Mouse (Mus musculus) CH12.LX (cell line): ENCODE measurements around the gene Ap2a2. TPM values are rescaled to one million over a fixed set of nuclear protein-coding genes. Genes with fewer than 3 reads are reported as not detected.

ENCODE experiments used
- DNase-seq: peaks from one replicate; pipeline ENCODE4 v3.0.0-alpha.2; 2013; ENCODE audit errors: extremely low read depth
- H3K27ac ChIP-seq: 2 replicates; pipeline ENCODE4 v1.5.1; 2012; ENCODE audit warnings: low read depth, mild to moderate bottlenecking, control low read depth, moderate library complexity; ENCODE audit not compliant: insufficient read depth
- H3K27me3 ChIP-seq: replicated peaks from 2 replicates; pipeline ENCODE3; 2012; ENCODE audit warnings: inconsistent platforms
- H3K36me3 ChIP-seq, 2 experiments: replicated peaks in 1 of 2; 2 replicates each; pipeline versions ENCODE3 to v1.6.1; 2012; ENCODE audit warnings: inconsistent platforms in 1 of 2, low read length in 1 of 2, mild to moderate bottlenecking in 1 of 2, mixed read lengths in 1 of 2, moderate library complexity in 1 of 2; ENCODE audit not compliant: control insufficient read depth in 1 of 2, insufficient read depth in 1 of 2
- H3K4me1 ChIP-seq, 2 experiments: 2 replicates each; pipeline ENCODE4 v1.6.1; 2012; ENCODE audit warnings: inconsistent platforms in 1 of 2, moderate library complexity in 1 of 2; ENCODE audit not compliant: insufficient read depth in 2 of 2, control insufficient read depth in 1 of 2
- H3K4me2 ChIP-seq: 2 replicates; pipeline ENCODE4 v1.6.1; 2012; ENCODE audit warnings: low read depth, mild to moderate bottlenecking, control low read depth; ENCODE audit not compliant: poor library complexity, insufficient read depth, severe bottlenecking
- H3K4me3 ChIP-seq, 3 experiments: fragments of 150-350 bp in 1 of 3; sonication (generic) in 1 of 3; replicated peaks in 1 of 3; 2 replicates each; pipeline versions ENCODE3 to v1.5.1; 2011 to 2012; ENCODE audit warnings: low read depth in 2 of 3, low read length in 2 of 3, mild to moderate bottlenecking in 2 of 3, moderate library complexity in 2 of 3, control low read depth in 1 of 3, improper control_type of control experiment in 1 of 3, inconsistent platforms in 1 of 3, mixed read lengths in 1 of 3; ENCODE audit not compliant: poor library complexity in 1 of 3
- H3K79me2 ChIP-seq: replicated peaks from 2 replicates; pipeline ENCODE4 v1.6.1; 2012; ENCODE audit warnings: mild to moderate bottlenecking, moderate library complexity; ENCODE audit not compliant: control insufficient read depth, poor library complexity, insufficient read depth, severe bottlenecking; ENCODE audit errors: extremely low read depth
- H3K9ac ChIP-seq: 2 replicates; pipeline ENCODE4 v1.6.1; 2012; ENCODE audit warnings: low read depth, mild to moderate bottlenecking, control low read depth, moderate library complexity; ENCODE audit not compliant: insufficient read depth
- H3K9me3 ChIP-seq: replicated peaks from 2 replicates; pipeline ENCODE3; 2012; ENCODE audit warnings: low read length, inconsistent platforms, mixed read lengths
- CHD2 ChIP-seq: IDR thresholded peaks from 2 replicates; pipeline ENCODE4 v1.6.1; 2011; ENCODE audit warnings: low read length, improper control_type of control experiment
- E2F4 ChIP-seq: IDR thresholded peaks from 2 replicates; pipeline ENCODE4 v1.6.1; 2011; ENCODE audit warnings: low read depth, low read length, improper control_type of control experiment; ENCODE audit not compliant: insufficient replicate concordance
- ELF1 ChIP-seq: IDR thresholded peaks from 2 replicates; pipeline ENCODE4 v1.6.1; 2014; ENCODE audit warnings: low read depth, mild to moderate bottlenecking, inconsistent platforms, low read length, improper control_type of control experiment
- HCFC1 ChIP-seq: IDR thresholded peaks from 2 replicates; pipeline ENCODE4 v1.6.1; 2012; ENCODE audit warnings: low read depth, mild to moderate bottlenecking, inconsistent platforms, low read length, improper control_type of control experiment
- IRF4 ChIP-seq: IDR thresholded peaks from 2 replicates; pipeline ENCODE4 v1.6.1; 2014; ENCODE audit warnings: low read depth, mild to moderate bottlenecking, inconsistent platforms, low read length, improper control_type of control experiment
- JUND ChIP-seq: conservative IDR thresholded peaks from 2 replicates; pipeline ENCODE4 v1.6.1; 2011; ENCODE audit warnings: low read depth, low read length, improper control_type of control experiment
- MAFK ChIP-seq: IDR thresholded peaks from 2 replicates; pipeline ENCODE4 v1.6.1; 2011; ENCODE audit warnings: low read length, improper control_type of control experiment; ENCODE audit not compliant: insufficient replicate concordance
- MAX ChIP-seq: IDR thresholded peaks from 2 replicates; pipeline ENCODE4 v1.6.1; 2011; ENCODE audit warnings: low read length, improper control_type of control experiment
- MAZ ChIP-seq: IDR thresholded peaks from 2 replicates; pipeline ENCODE4 v1.6.1; 2012; ENCODE audit warnings: low read depth, mild to moderate bottlenecking, inconsistent platforms, low read length, improper control_type of control experiment, moderate library complexity
- MXI1 ChIP-seq: IDR thresholded peaks from 2 replicates; pipeline ENCODE4 v1.6.1; 2011; ENCODE audit warnings: mild to moderate bottlenecking, low read depth, low read length, improper control_type of control experiment
- MYC ChIP-seq: IDR thresholded peaks from 2 replicates; pipeline ENCODE4 v1.6.1; 2011; ENCODE audit warnings: low read depth, mild to moderate bottlenecking, improper control_type of control experiment, low read length
- POLR2A ChIP-seq: IDR thresholded peaks from 2 replicates; pipeline ENCODE4 v1.6.1; 2011; ENCODE audit warnings: low read depth, mild to moderate bottlenecking, improper control_type of control experiment, low read length
- POLR2AphosphoS2 ChIP-seq: IDR thresholded peaks from 2 replicates; pipeline ENCODE4 v1.6.1; 2011; ENCODE audit warnings: low read depth, low read length, improper control_type of control experiment
- RAD21 ChIP-seq: IDR thresholded peaks from 2 replicates; pipeline ENCODE4 v1.6.1; 2011; ENCODE audit warnings: low read depth, mild to moderate bottlenecking, low read length, improper control_type of control experiment, moderate library complexity
- SMC3 ChIP-seq: IDR thresholded peaks from 2 replicates; pipeline ENCODE4 v1.6.1; 2011; ENCODE audit warnings: low read depth, low read length, improper control_type of control experiment
- TCF12 ChIP-seq: IDR thresholded peaks from 2 replicates; pipeline ENCODE4 v1.6.1; 2014; ENCODE audit warnings: low read depth, mild to moderate bottlenecking, inconsistent platforms, low read length, improper control_type of control experiment
- ZC3H11A ChIP-seq: IDR thresholded peaks from 2 replicates; pipeline ENCODE4 v1.6.1; 2012; ENCODE audit warnings: low read depth, mild to moderate bottlenecking, inconsistent platforms, low read length, improper control_type of control experiment
- ZKSCAN1 ChIP-seq: IDR thresholded peaks from 2 replicates; pipeline ENCODE4 v1.6.1; 2012; ENCODE audit warnings: low read depth, inconsistent platforms, low read length, improper control_type of control experiment, borderline replicate concordance
- ZMIZ1 ChIP-seq: IDR thresholded peaks from 2 replicates; pipeline ENCODE4 v1.6.1; 2012; ENCODE audit warnings: low read depth, mild to moderate bottlenecking, inconsistent platforms, low read length, improper control_type of control experiment
- dilution Hi-C: fragments of 300-500 bp; cut with MboI; formaldehyde crosslinking; loops from 2 replicates; pipeline ENCODE4 v1.14.3; 2020; ENCODE audit warnings: low sequenced_read_pairs; ENCODE audit not compliant: extremely low pct_unique_long_range_greater_than_20kb, extremely low pct_ligation_motif_present
- in situ Hi-C: fragments of 300-500 bp; cut with MboI; formaldehyde crosslinking; loops from 3 replicates; pipeline ENCODE4 v1.14.3; 2019; ENCODE audit warnings: low sequenced_read_pairs, low pct_ligation_motif_present, low pct_unique_long_range_greater_than_20kb, mixed read lengths
- polyA plus RNA-seq: library from polyadenylated mRNA; unstranded; fragments of >175 nt; gene quantifications from 2 replicates; pipeline ENCODE4 v1.2.1, GENCODE M21; 2012; ENCODE audit warnings: low read depth; ENCODE audit not compliant: insufficient read length
- total RNA-seq, 2 experiments: library from RNA; depleted of rRNA; stranded (reverse); fragments of 300-350 nt in 1 of 2; fragments of >200 nt in 1 of 2; gene quantifications; 2 replicates each; pipeline ENCODE4 v1.2.3; 2012 to 2014

The Ap2a2 gene
- total and polyA plus RNA-seq, 3 experiments: 30.0 to 50.7 (median 43.1) TPM

DNA sequence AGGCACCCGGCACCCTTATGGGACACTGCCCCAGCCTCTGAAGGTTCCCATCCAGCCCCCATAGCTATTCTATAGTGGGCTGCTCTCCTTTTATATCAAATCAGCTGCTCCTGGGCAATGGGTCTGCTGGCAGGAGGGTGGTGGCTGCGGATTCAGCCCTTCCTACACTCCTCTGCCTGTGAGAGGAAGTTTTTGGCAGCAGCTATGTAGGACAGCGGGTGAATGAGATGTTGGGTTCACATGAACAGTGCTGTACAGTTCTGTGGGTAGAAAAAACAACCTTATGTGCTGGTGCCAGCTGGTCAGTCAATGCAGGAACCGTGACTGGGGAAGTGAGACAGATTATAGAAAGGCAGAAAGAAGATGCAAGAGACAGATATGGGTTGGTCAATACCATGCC lies 116.9 kb downstream of the Ap2a2 start:
- H3K79me2 ChIP-seq: no peaks in the 10 kb centered on the region
- H3K4me2 ChIP-seq: no peak overlapping the region
- DNase-seq: no peak
- H3K36me3 ChIP-seq: no peaks in the 10 kb centered on the region
- no peak overlapping the region for H3K4me3 ChIP-seq
- dilution Hi-C loops (no loop called here), in situ Hi-C loops (no loop called here)
- TF ChIP-seq POLR2AphosphoS2 (no peak), MAX (no peak), IRF4 (no peak), ELF1 (no peak), JUND (no peak), POLR2A (no peak), HCFC1 (no peak), MXI1 (no peak), ZC3H11A (no peak), MAZ (no peak), ZKSCAN1 (no peak), ZMIZ1 (no peak), CHD2 (no peak), MAFK (no peak), RAD21 (no peak), E2F4 (no peak), TCF12 (no peak), MYC (no peak), SMC3 (no peak)
- no peak overlapping the region for H3K9ac ChIP-seq
- peaks cover 5% of the 10 kb centered on the region for H3K9me3 ChIP-seq
- no peak overlapping the region for H3K27ac ChIP-seq
- H3K4me1 ChIP-seq: no peaks in the 10 kb centered on the region
- H3K27me3 ChIP-seq: peaks cover 90% of the 10 kb centered on the region

Other genes with a start within 250 kb of the Ap2a2 start
- gene Deaf1, start 234.5 kb upstream of the Ap2a2 start, total RNA-seq (2012; rRNA removed): 10.0 and 10.7 TPM in 2 replicates
- 3.5 and 5.7 TPM in 2 replicates for gene Deaf1, start 234.5 kb upstream of the Ap2a2 start, total RNA-seq (2014; rRNA removed)
- gene Deaf1, start 234.5 kb upstream of the Ap2a2 start, polyA plus RNA-seq: 31.6 and 37.7 TPM in 2 replicates
- 7.4 and 8.5 TPM in 2 replicates for gene Tmem80, start 234.4 kb upstream of the Ap2a2 start, total RNA-seq (2012; rRNA removed)
- gene Tmem80, start 234.4 kb upstream of the Ap2a2 start, total RNA-seq (2014; rRNA removed): 6.4 and 8.3 TPM in 2 replicates
- 8.2 and 9.9 TPM in 2 replicates for gene Tmem80, start 234.4 kb upstream of the Ap2a2 start, polyA plus RNA-seq
- 0.50 and 1.1 TPM in 2 replicates for gene Eps8l2, start 223.3 kb upstream of the Ap2a2 start, total RNA-seq (2012; rRNA removed)
- not detected in 2 replicates for gene Eps8l2, start 223.3 kb upstream of the Ap2a2 start, total RNA-seq (2014; rRNA removed)
- 0.51 and 0.91 TPM in 2 replicates for gene Eps8l2, start 223.3 kb upstream of the Ap2a2 start, polyA plus RNA-seq
- 188 and 205 TPM in 2 replicates for gene Taldo1, start 170.0 kb upstream of the Ap2a2 start, total RNA-seq (2012; rRNA removed)
- 228 and 237 TPM in 2 replicates for gene Taldo1, start 170.0 kb upstream of the Ap2a2 start, total RNA-seq (2014; rRNA removed)
- 124 and 129 TPM in 2 replicates for gene Taldo1, start 170.0 kb upstream of the Ap2a2 start, polyA plus RNA-seq
- gene Gatd1, start 148.0 kb upstream of the Ap2a2 start, total RNA-seq (2012; rRNA removed): 23.9 and 29.6 TPM in 2 replicates
- 26.4 and 31.4 TPM in 2 replicates for gene Gatd1, start 148.0 kb upstream of the Ap2a2 start, total RNA-seq (2014; rRNA removed)
- 17.6 and 21.2 TPM in 2 replicates for gene Gatd1, start 148.0 kb upstream of the Ap2a2 start, polyA plus RNA-seq
- gene Cend1, start 132.7 kb upstream of the Ap2a2 start, total RNA-seq (2012; rRNA removed): not detected in 2 replicates
- not detected in 2 replicates for gene Cend1, start 132.7 kb upstream of the Ap2a2 start, total RNA-seq (2014; rRNA removed)
- not detected in 2 replicates for gene Cend1, start 132.7 kb upstream of the Ap2a2 start, polyA plus RNA-seq
- 16.1 and 20.8 TPM in 2 replicates for gene Slc25a22, start 124.3 kb upstream of the Ap2a2 start, total RNA-seq (2012; rRNA removed)
- 6.1 and 6.5 TPM in 2 replicates for gene Slc25a22, start 124.3 kb upstream of the Ap2a2 start, total RNA-seq (2014; rRNA removed)
- gene Slc25a22, start 124.3 kb upstream of the Ap2a2 start, polyA plus RNA-seq: 31.5 and 32.1 TPM in 2 replicates
- 7.8 and 9.6 TPM in 2 replicates for gene Pidd1, start 118.1 kb upstream of the Ap2a2 start, total RNA-seq (2012; rRNA removed)
- 5.1 and 5.8 TPM in 2 replicates for gene Pidd1, start 118.1 kb upstream of the Ap2a2 start, total RNA-seq (2014; rRNA removed)
- gene Pidd1, start 118.1 kb upstream of the Ap2a2 start, polyA plus RNA-seq: 21.4 and 24.9 TPM in 2 replicates
- gene Rplp2, start 114.8 kb upstream of the Ap2a2 start, total RNA-seq (2012; rRNA removed): 3,147 and 3,416 TPM in 2 replicates
- 791 and 892 TPM in 2 replicates for gene Rplp2, start 114.8 kb upstream of the Ap2a2 start, total RNA-seq (2014; rRNA removed)
- 2,025 and 2,969 TPM in 2 replicates for gene Rplp2, start 114.8 kb upstream of the Ap2a2 start, polyA plus RNA-seq
- 8.9 and 11.7 TPM in 2 replicates for gene Pnpla2, start 107.0 kb upstream of the Ap2a2 start, total RNA-seq (2012; rRNA removed)
- gene Pnpla2, start 107.0 kb upstream of the Ap2a2 start, total RNA-seq (2014; rRNA removed): 1.5 and 2.8 TPM in 2 replicates
- 25.3 and 29.6 TPM in 2 replicates for gene Pnpla2, start 107.0 kb upstream of the Ap2a2 start, polyA plus RNA-seq
- gene Cracr2b, start 101.1 kb upstream of the Ap2a2 start, total RNA-seq (2012; rRNA removed): not detected in 2 replicates
- gene Cracr2b, start 101.1 kb upstream of the Ap2a2 start, total RNA-seq (2014; rRNA removed): not detected in 2 replicates
- not detected in 2 replicates for gene Cracr2b, start 101.1 kb upstream of the Ap2a2 start, polyA plus RNA-seq
- gene Cd151, start 94.8 kb upstream of the Ap2a2 start, total RNA-seq (2012; rRNA removed): 14.9 and 15.0 TPM in 2 replicates
- gene Cd151, start 94.8 kb upstream of the Ap2a2 start, total RNA-seq (2014; rRNA removed): 10.1 and 10.6 TPM in 2 replicates
- 13.5 and 21.1 TPM in 2 replicates for gene Cd151, start 94.8 kb upstream of the Ap2a2 start, polyA plus RNA-seq
- gene Polr2l, start 87.0 kb upstream of the Ap2a2 start, total RNA-seq (2012; rRNA removed): 82.3 and 109 TPM in 2 replicates
- gene Polr2l, start 87.0 kb upstream of the Ap2a2 start, total RNA-seq (2014; rRNA removed): 35.7 and 37.1 TPM in 2 replicates
- gene Polr2l, start 87.0 kb upstream of the Ap2a2 start, polyA plus RNA-seq: 57.5 and 64.8 TPM in 2 replicates
- 28.9 and 30.0 TPM in 2 replicates for gene Tspan4, start 86.9 kb upstream of the Ap2a2 start, total RNA-seq (2012; rRNA removed)
- gene Tspan4, start 86.9 kb upstream of the Ap2a2 start, total RNA-seq (2014; rRNA removed): 23.8 and 28.4 TPM in 2 replicates
- 20.3 and 21.2 TPM in 2 replicates for gene Tspan4, start 86.9 kb upstream of the Ap2a2 start, polyA plus RNA-seq
- 49.6 and 50.5 TPM in 2 replicates for gene Chid1, start 22.3 kb upstream of the Ap2a2 start, total RNA-seq (2012; rRNA removed)
- 27.0 and 31.9 TPM in 2 replicates for gene Chid1, start 22.3 kb upstream of the Ap2a2 start, total RNA-seq (2014; rRNA removed)
- 42.3 and 47.5 TPM in 2 replicates for gene Chid1, start 22.3 kb upstream of the Ap2a2 start, polyA plus RNA-seq
- gene Muc6, start 93.1 kb downstream of the Ap2a2 start, total RNA-seq (2012; rRNA removed): under 0.01 TPM in 1 of 2 replicates, not detected in the other
- not detected in 2 replicates for gene Muc6, start 93.1 kb downstream of the Ap2a2 start, total RNA-seq (2014; rRNA removed)
- 0.12 and 0.13 TPM in 2 replicates for gene Muc6, start 93.1 kb downstream of the Ap2a2 start, polyA plus RNA-seq
- gene Muc2, start 128.2 kb downstream of the Ap2a2 start, total RNA-seq (2012; rRNA removed): not detected in 2 replicates
- gene Muc2, start 128.2 kb downstream of the Ap2a2 start, total RNA-seq (2014; rRNA removed): not detected in 2 replicates
- gene Muc2, start 128.2 kb downstream of the Ap2a2 start, polyA plus RNA-seq: not detected in 2 replicates
- not detected in 2 replicates for gene Muc5ac, start 226.8 kb downstream of the Ap2a2 start, total RNA-seq (2012; rRNA removed)
- gene Muc5ac, start 226.8 kb downstream of the Ap2a2 start, total RNA-seq (2014; rRNA removed): not detected in 2 replicates
- gene Muc5ac, start 226.8 kb downstream of the Ap2a2 start, polyA plus RNA-seq: not detected in 2 replicates